Mouse (Mus musculus) cerebellum, adult 11 months (tissue): Measurements from ENCODE around the gene Fasn.
"Not testable (repeated sequence)": the region's sequence is repeated elsewhere in the genome, so short reads cannot be mapped to it uniquely, and the experiment has no call there.

Experiments
- DNase-seq: peaks from one replicate; pipeline ENCODE4 v3.0.0; 2022

Gene Fasn

GRCm38 (mm10) chr11:120795756-120796613, 28.4 kb downstream of the Fasn start, which contains the start of gene Dus1l:
Gene Dus1l (minus strand): TSS chr11:120796403.
- DNase-seq: peak; percentile 97

DNA sequence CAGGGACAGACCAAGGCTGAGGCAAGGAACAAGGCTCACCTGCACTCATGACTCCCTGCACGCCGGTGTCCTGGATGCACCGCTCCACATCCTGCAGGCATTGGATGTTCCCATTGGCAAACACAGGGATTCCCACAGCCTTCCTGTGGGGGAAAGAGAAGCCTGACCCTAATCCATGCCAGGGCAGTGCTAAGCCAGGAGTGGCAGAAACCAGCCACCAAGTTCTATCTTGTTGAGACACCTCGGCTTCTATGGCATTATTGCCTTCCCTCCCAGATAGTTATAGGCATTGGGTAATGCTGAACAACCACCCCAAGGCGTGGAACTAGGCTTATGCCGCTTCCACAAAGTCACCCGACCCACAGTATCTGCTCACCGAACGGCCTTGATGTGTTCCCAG, 31.7 kb downstream of the Fasn start:
- DNase-seq: no peak

DNA sequence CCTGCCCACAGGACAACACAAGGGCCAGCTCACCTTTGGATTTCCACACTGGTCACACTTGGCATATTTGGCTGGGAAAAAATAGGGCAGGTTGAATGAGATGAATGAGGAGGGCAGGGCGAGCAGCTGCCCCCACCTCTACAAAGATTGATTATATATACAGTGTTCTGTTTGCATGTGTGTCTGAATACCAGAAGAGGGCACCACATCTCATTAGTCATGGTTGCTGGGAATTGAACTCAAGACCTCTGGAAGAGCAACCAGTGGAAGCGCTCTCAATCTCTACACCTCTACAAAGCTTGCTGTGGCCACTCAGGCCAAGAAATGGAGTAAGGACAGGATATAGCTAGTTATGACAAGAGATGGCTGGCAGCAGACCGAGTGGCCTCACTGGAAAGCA, 34.5 kb downstream of the Fasn start:
- no peak for DNase-seq

DNA sequence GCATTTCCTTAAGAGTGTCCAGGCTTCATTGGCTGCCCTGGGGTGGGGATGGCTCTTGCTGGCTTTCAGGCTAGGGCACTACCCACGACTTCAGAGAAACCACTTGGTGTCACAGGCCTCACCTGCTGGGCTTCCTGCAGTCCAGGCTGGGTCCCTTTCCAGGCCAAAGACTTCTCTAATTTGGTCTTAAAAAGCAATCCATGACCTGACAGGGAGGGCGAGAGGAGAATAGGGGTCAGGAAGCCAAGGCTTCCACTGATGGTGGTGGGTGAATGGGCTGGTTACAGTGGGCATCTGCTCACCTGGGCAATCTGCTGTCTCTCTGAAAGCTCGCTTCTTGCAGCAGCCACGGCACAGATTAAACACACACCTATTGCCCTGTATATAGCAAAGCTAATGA, 35.0 kb downstream of the Fasn start:
- no peak for DNase-seq

DNA sequence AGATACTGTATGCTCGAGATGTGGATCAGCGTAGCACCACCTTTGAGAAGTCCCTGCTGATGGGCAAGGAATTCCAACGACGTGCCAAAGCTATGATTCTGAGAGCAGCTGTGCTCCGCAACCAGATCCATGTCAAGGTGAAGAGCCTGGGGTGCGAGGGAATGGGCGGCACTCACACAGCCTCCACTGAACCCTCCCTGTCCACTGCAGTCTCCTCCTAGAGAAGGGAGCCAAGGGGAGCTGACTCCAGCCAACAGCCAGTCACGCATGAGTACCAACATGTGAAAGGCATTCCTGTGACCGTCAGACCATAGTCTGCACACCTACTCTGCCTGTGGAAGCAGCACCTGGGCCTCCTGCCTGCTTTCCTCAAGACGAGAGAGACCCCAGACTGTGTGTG, 35.9 kb downstream of the Fasn start:
- not testable (repeated sequence) for DNase-seq

DNA sequence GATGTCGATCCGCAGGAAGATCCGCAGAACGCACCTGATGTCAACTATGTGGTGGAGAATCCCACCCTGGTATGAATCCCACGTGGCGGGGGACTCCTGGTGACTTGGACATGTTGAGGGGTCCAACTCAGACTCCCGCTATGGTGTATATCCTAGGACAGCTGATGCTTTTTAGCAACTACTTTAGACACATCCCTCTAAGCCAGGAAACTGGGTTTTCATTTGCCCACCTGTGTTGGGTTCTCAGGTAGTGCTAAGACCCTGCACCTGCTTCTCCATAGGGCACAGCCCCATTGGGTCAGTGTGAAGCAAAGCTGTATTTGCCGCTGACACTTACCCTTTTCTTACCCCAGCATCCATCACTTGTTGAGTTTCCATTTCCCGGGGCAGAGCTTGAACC, 39.2 kb downstream of the Fasn start:
- no peak for DNase-seq

DNA sequence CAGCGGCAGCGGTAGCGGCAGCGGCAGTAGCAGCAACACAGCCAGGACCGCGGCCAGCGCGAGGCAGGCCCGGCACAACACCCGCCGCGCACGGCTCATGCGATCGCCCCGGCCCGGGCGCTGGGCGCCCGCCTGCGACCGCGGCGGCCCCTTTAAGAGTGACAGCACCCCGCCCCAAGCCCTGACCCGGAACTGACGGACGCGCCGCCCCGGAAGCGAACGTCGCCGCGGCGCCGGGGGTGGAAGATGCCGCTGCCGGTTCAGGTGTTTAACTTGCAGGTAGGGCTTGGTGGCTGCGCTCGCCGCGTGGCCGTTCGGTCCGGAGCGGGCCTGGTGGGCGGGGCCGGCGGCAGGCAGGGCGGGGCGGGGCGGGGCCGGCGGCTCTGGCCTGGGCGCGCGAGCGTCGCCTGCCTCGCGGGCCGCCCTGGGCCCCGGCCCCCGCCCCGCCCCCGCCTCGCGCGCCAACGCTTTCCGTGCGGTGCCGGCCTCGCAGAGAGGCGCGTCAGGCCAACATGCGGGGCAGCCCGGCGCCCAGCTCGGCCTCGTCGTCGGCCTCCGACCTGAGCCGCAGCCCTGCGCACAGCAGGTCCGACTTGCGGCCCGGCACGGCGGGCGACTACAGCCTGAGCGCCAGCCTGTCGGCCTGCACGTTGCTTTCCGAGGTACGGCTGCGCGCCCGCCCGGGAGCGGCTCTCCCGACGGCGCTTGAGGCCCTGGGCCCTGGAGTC, 40.1 kb downstream of the Fasn start, which contains the start of the genes Rfng and Gps1:
TSS of gene Rfng (minus strand) at position 144 of the 728 bp plus-strand sequence.
TSS of gene Gps1 (plus strand) at position 209 of the 728 bp plus-strand sequence.
- peak; percentile 76 for DNase-seq

DNA sequence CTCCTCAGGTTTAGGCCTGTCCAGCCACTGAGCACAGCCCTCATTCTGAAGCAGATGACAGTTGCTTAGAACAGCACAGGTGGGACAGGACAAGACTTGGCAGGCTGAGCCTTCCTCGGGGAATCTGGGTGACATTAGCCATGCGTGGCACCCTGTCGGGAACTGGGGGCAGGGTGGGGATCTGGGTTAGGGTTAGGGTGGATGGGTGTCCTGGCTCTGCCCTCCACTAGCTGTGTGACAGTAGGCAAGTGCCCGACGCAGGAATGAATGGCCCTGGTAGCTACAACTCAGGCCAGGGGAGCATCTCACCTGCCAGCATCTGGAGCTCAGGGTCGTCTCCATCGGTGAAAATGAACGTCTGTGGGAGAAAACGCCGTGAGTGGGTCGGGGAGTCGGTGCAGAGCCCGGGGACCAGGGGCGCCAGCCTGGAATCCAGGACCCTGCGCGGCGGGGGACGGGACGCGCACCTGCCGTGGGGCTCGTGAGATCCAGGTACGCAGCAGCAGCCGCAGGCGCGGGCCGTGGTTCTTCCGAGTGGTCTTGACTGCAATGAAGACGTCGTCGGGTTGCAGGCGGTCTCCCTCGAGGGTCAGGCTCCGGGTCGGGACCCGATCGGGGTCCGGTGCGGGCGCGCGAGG, 40.8 kb downstream of the Fasn start:
- DNase-seq: no peak

GRCm38 (mm10) chr11:120781361-120781760, 43.0 kb downstream of the Fasn start:
- not testable (repeated sequence) for DNase-seq

DNA sequence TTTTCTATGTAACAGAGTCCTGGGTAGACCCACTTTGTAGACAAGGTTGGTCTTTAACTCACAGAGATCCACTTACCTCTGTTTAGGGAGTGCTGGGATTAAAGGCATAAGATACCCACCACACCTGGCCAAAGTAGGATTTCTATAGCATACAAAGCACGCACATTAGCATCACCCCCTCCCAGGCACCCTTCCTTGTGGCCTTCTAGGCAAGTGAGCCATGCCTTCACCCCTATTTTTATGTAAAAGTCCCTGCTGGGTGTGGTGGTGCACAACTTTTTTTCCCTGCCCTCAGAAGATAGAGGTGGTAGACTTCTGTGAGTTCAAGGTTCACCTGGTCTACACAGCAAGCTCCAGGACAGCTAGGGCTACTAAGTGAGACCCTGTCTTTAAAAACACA, 44.5 kb downstream of the Fasn start:
- no peak for DNase-seq

DNA sequence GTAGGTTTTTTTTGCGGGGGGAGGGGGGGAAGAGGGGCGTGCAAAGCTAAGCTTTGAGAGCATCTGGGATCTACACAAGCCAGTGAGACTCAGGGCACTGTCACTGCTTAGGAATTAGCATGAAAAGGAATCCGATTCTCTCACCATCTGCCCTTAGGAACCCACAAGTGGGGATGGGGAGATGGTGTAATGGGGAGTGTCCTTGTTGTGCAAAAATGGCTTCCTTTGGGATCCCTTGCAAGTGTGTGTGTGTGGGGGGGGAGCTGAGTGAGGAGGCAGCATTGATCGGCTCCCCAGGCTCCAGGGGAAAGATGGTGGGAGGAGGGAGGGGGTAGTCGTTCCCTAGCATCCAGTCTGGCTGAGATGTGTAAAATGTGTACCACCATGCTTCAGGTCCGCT, 47.2 kb downstream of the Fasn start:
- no peak for DNase-seq

DNA sequence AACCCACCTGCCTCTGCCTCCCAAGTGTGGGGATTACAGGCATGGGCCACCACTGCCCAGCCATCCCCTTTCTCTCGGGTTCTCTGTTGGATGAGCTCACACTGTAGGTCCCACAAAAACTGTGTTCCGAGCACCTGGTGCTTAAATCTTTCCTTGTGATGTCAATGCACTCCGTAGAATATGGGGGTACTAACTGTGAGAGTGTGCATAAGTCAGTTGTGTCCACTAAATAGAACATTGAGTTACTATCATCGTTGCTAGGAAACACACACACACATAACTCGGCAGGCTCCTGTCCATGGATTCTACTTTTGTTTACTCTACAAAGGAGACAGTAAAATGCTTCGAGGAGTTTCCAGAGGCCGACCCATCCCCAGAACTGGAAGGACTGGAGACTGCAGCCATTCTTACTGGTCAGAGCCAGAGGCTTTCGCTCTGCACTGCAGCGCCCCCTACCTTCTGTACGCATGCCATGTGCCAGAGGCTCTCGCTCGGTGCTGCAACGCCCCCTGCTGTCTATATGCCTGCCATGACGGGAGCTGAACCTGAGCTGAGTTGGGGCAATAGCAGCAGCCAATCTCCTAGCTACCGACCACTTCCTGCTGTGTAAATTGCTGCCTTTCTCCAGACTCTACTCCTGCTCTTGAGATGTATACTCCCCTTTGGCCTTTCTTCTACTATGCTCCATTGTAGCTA, 48.4 kb downstream of the Fasn start:
- peak; percentile 94 for DNase-seq

- DNase-seq: no peak
Observed at GRCm38 (mm10) chr11:120773463-120774190, 50.7 kb downstream of the Fasn start.

DNA sequence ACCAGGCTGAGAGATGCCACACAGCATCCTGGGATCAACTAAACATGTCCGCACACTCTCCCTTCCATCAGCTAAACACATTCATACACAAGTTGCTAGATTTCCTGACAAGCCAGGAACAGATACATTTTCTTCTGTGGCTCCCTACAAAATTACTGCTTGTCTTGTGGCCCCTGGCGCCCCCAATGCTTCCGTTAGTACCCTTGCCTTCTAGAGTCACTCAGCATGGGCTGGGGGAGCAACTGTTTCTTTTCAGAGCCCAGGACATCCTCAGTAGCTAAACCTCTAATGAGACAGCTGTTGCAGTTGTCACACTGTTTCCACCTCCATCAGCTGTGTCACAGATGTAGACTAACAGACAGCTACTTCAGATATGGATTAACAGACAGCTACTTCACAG, 51.6 kb downstream of the Fasn start:
- no peak for DNase-seq

- no peak for DNase-seq
Observed at GRCm38 (mm10) chr11:120768206-120768605, 56.1 kb downstream of the Fasn start.

GRCm38 (mm10) chr11:120767023-120767422, 57.3 kb downstream of the Fasn start:
- DNase-seq: not testable (repeated sequence)

DNA sequence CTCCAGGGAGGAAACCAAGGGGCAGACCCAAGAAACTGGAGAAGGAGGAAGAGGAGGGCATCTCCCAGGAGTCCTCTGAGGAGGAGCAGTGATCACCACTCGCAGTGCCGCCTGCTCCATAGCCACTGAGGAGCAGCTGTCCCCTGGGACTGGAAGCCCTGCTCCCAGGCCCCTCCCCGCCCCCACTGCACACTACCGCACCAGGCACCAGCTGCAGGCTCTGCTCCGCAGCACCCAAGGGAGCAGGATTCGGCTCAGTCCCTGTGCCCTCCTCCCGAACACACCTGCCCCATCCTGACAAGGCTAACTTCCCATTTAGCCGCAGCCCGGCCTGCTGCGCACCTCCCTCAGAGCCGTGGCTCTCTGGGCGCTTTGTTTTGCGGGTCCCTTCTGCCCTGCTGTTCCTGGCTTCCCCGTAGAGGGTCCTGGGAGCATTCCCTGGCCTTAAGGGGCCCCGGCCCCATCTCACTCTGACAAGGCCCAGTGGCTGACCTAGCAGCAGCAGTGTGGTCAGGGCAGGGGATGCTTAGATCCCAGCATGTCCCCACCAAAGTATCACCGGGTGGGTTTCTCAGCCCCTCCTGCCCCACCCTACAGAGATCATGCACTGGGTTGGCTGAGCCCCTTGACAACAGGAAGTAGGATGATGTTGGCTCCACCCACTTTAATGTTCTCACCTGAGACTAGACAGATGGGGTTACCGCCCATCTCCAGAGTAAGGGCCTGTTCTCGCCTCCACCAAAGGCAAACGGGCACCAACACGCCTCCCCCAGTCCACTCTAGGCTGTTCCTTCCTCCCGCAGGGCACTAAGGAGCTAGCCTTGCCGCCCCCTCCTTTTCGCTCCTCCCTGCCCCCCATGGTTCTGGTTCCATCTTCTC, 61.0 kb downstream of the Fasn start:
- not testable (repeated sequence) for DNase-seq

GRCm38 (mm10) chr11:120762672-120763041, 61.7 kb downstream of the Fasn start, which contains the start of gene Hmga1b:
Gene Hmga1b (plus strand): TSS chr11:120762794.
- DNase-seq: not testable (repeated sequence)

DNA sequence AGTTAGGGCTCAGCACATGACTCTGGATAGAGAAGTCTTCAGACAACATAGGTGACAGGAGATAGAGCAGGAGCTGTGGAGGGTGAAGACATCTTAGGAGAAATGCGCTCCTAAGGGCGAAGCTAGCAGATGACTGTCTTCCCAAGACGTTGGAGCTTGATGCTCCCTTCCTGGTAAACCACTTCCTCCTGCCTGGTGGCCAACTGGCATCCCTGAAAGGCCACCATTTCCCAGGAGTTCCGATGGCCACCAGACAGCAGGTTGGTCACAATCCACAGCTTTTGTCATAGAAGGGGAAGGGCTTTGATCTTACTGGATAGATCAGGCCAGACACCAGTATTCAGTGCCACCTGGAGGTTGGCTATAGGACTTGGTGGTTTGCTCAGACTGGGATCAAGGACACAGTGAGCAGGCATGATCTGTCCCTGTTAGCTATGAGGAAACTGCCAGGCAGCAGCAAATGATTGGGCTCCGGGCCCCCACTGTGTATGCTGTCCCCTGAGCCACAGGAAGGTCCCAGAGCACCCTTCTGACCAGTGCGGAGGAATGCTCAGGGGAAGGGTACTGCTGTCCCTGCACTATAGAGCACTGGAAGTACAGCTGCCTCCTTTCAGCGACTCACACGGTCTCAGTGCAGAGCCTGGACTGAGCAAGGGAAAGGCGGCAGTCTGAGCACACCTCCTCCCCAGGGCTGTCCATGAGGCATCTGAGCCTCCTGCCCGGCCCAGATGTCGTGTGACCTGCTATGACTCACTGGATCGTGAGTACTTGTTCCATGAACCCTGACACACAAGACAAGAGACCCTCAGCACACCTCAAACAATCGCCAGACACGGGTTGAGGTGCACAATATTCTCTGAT, 62.3 kb downstream of the Fasn start:
- no peak for DNase-seq

GRCm38 (mm10) chr11:120760236-120760635, 64.1 kb downstream of the Fasn start:
- no peak for DNase-seq
